Comparison of ENCODE assay signal across 13 mouse cellular contexts in genomic region chr3:32658821-32659220, GRCm38 (mm10). TPM values are rescaled to one million over a fixed set of nuclear protein-coding genes. Genes with fewer than 3 reads are reported as not detected.
DNase-seq lines count a peak whose midpoint lies in the region; ATAC-seq lines count a peak whose summit lies in the region.
"Had no signal": no experiment of that assay in that cellular context is flagged by ENCODE, and none has a peak within 500 bp of the region (broad histone marks: within the 10 kb centered on the region; RNA-seq: fewer than 3 reads in every experiment).

No protein-coding gene starts in this region.

- no peaks in the 10 kb centered on the region for H3K9me3 ChIP-seq in lung, embryonic 15.5 days
- H3K9me3 ChIP-seq in heart, embryonic 10.5 days: no peaks in the 10 kb centered on the region
- H3K9me3 ChIP-seq in intestine, embryonic 15.5 days: no peaks in the 10 kb centered on the region
- no peaks in the 10 kb centered on the region for H3K9me3 ChIP-seq in stomach, embryonic 16.5 days (replicated peaks; ENCODE audit: control insufficient read depth, low read length)
- H3K9me3 ChIP-seq: G1E had no signal

- 0 out of 2 replicates have a peak overlapping the region, but pooled peaks have one; percentile 8 for H3K9ac ChIP-seq in lung, embryonic 15.5 days
- H3K9ac ChIP-seq in intestine, embryonic 15.5 days: peak overlapping the region; percentile 13; the same call in 1 of the 2 replicates
- no peak overlapping the region for H3K9ac ChIP-seq in stomach, embryonic 16.5 days (ENCODE audit: low read length)

- H3K4me2 ChIP-seq in lung, embryonic 15.5 days: peak overlapping the region; percentile 37
- H3K4me2 ChIP-seq in intestine, embryonic 15.5 days (replicated peaks): peak overlapping the region; percentile 50
- peak overlapping the region; percentile 25 for H3K4me2 ChIP-seq in stomach, embryonic 16.5 days (ENCODE audit: low read depth, low read length)

- peak overlapping the region; percentile 19 for H3K4me3 ChIP-seq in lung, embryonic 15.5 days
- H3K4me3 ChIP-seq in heart, embryonic 10.5 days: peak overlapping the region; percentile 53
- H3K4me3 ChIP-seq in intestine, embryonic 15.5 days (replicated peaks): peak overlapping the region; percentile 14; the same call in 1 of the 2 replicates
- H3K4me3 ChIP-seq in stomach, embryonic 16.5 days (replicated peaks; ENCODE audit: low read length): no peak overlapping the region

- peak overlapping the region; percentile 15; the same call in 1 of the 2 replicates for H3K27ac ChIP-seq in lung, embryonic 15.5 days
- peak overlapping the region; percentile 17 for H3K27ac ChIP-seq in heart, embryonic 10.5 days
- H3K27ac ChIP-seq in intestine, embryonic 15.5 days: no peak overlapping the region
- no peak overlapping the region for H3K27ac ChIP-seq in stomach, embryonic 16.5 days (ENCODE audit: low read length)
- H3K27ac ChIP-seq: macrophage had no signal

- no peak for DNase-seq in lung, postnatal 14 days
- DNase-seq in heart, embryonic 10.5 days (ENCODE audit: low spot score): no peak
- no peak for DNase-seq in thymus, adult 18-20 months
- DNase-seq in frontal cortex, postnatal 10 days (ENCODE audit: low spot score in 2 of 2): no peak
- DNase-seq: cerebellum, postnatal 25 days; gastrocnemius, postnatal 10 days; right cerebral cortex, postnatal 4 days had no signal

- ATAC-seq in lung, embryonic 15.5 days (ENCODE audit: borderline replicate concordance, extremely low read depth, low FRiP score, low TSS enrichment): no peak
- peak; percentile 90 for ATAC-seq in intestine, embryonic 15.5 days
- no peak for ATAC-seq in stomach, embryonic 16.5 days (ENCODE audit: insufficient read depth, low FRiP score)
- no peak for ATAC-seq in CD4-positive, CD25-positive, alpha-beta regulatory T cell, adult 4 months

- peaks cover 21% of the 10 kb centered on the region for H3K4me1 ChIP-seq in lung, embryonic 15.5 days
- H3K4me1 ChIP-seq in heart, embryonic 10.5 days: peaks cover 10% of the 10 kb centered on the region; the same call in 1 of the 2 replicates
- H3K4me1 ChIP-seq in intestine, embryonic 15.5 days (replicated peaks): no peaks in the 10 kb centered on the region
- no peaks in the 10 kb centered on the region for H3K4me1 ChIP-seq in stomach, embryonic 16.5 days (ENCODE audit: control insufficient read depth, insufficient read depth, low read length)

- 39% methylated on average over 16 of the region's 16 CpGs for WGBS in lung, embryonic 15.5 days
- 36% methylated on average over 16 of the region's 16 CpGs for WGBS in heart, embryonic 10.5 days
- WGBS in intestine, embryonic 15.5 days: 46% methylated on average over 16 of the region's 16 CpGs
- WGBS in stomach, embryonic 16.5 days: 48% methylated on average over 16 of the region's 16 CpGs

- no peaks in the 10 kb centered on the region for H3K36me3 ChIP-seq in lung, embryonic 15.5 days
- H3K36me3 ChIP-seq in heart, embryonic 10.5 days: no peaks in the 10 kb centered on the region
- H3K36me3 ChIP-seq in intestine, embryonic 15.5 days: no peaks in the 10 kb centered on the region
- no peaks in the 10 kb centered on the region for H3K36me3 ChIP-seq in stomach, embryonic 16.5 days (ENCODE audit: control insufficient read depth, insufficient read depth, low read length)
- H3K36me3 ChIP-seq: G1E had no signal

- no peaks in the 10 kb centered on the region for H3K27me3 ChIP-seq in lung, embryonic 15.5 days
- H3K27me3 ChIP-seq in heart, embryonic 10.5 days (ENCODE audit: insufficient read depth, poor library complexity, severe bottlenecking): no peaks in the 10 kb centered on the region
- no peaks in the 10 kb centered on the region for H3K27me3 ChIP-seq in intestine, embryonic 15.5 days (replicated peaks)
- H3K27me3 ChIP-seq in stomach, embryonic 16.5 days (ENCODE audit: control insufficient read depth, insufficient read depth, low read length): no peaks in the 10 kb centered on the region

RNA-seq across cellular contexts. Expression of gene Gnb4, which starts 42.4 kb away (rescaled TPM):
- 82.3 and 82.5 TPM in 2 replicates for polyA plus RNA-seq in lung, embryonic 15.5 days (2015; fragmentation: Nextera tagmentation; extraction: Ambion mirVana)
- 57.9 and 59.5 TPM in 2 replicates for polyA plus RNA-seq in heart, embryonic 10.5 days (2016; fragmentation: Nextera tagmentation; extraction: Ambion mirVana)
- polyA plus RNA-seq in intestine, embryonic 15.5 days (2015; fragmentation: Nextera tagmentation; extraction: Ambion mirVana): 52.4 and 53.4 TPM in 2 replicates
- polyA plus RNA-seq in stomach, embryonic 16.5 days (2015; fragmentation: Nextera tagmentation; extraction: Ambion mirVana): 66.1 and 73.3 TPM in 2 replicates
- polyA plus RNA-seq in CD4-positive, CD25-positive, alpha-beta regulatory T cell, adult 4 months (2017; shearing (Covaris generic)): 10 to 100 TPM in 1 of 2 experiments, 1 to 10 TPM in 1; 9.5 to 11.0 TPM

RNA-seq across cellular contexts. Expression of gene Actl6a, which starts 47.3 kb away (rescaled TPM):
- 174 and 181 TPM in 2 replicates for polyA plus RNA-seq in lung, embryonic 15.5 days (2015; fragmentation: Nextera tagmentation; extraction: Ambion mirVana)
- 131 and 187 TPM in 2 replicates for polyA plus RNA-seq in heart, embryonic 10.5 days (2016; fragmentation: Nextera tagmentation; extraction: Ambion mirVana)
- polyA plus RNA-seq in intestine, embryonic 15.5 days (2015; fragmentation: Nextera tagmentation; extraction: Ambion mirVana): 131 and 144 TPM in 2 replicates
- 120 TPM in 2 replicates for polyA plus RNA-seq in stomach, embryonic 16.5 days (2015; fragmentation: Nextera tagmentation; extraction: Ambion mirVana)
- 10 to 100 TPM; 85.8 to 96.2 TPM for polyA plus RNA-seq in CD4-positive, CD25-positive, alpha-beta regulatory T cell, adult 4 months (2017; shearing (Covaris generic))

Comparison
In these comparisons a context has a peak if more than half of its experiments do, and no peak if none do; other contexts are left out.
1. H3K27ac ChIP-seq: peak in lung, embryonic 15.5 days (single experiment) and heart, embryonic 10.5 days (single experiment); none in intestine, embryonic 15.5 days (single experiment) and stomach, embryonic 16.5 days (single experiment).
2. Peak in every context shown above with its lines, with median percentiles within 50 percentile points of each other: H3K4me2 ChIP-seq.